Mouse (Mus musculus) embryonic facial prominence, embryonic 12.5 days (tissue): ENCODE data around the gene Gm28053. TPM values are rescaled to one million over a fixed set of nuclear protein-coding genes. Genes with fewer than 3 reads are reported as not detected.
A peak's percentile ranks its signal among the peaks of the same experiment; 100 is the strongest.

Source experiments
- ATAC-seq: fragments of 200-750 bp; cut with Nextera tagmentation; 2 replicates; pipeline ENCODE4 v1.8.0; 2017; ENCODE audit not compliant: insufficient number of reproducible peaks, insufficient read depth, low FRiP score, low TSS enrichment
- H3K27ac ChIP-seq: fragments of 300-500 bp; sonication (generic); 2 replicates; pipeline ENCODE4 v1.5.1; 2016; ENCODE audit warnings: mild to moderate bottlenecking
- H3K27me3 ChIP-seq: fragments of 300-500 bp; sonication (generic); 2 replicates; pipeline ENCODE4 v1.6.1; 2016; ENCODE audit warnings: mild to moderate bottlenecking, moderate library complexity
- H3K36me3 ChIP-seq: fragments of 300-500 bp; sonication (generic); 2 replicates; pipeline ENCODE4 v1.6.1; 2016; ENCODE audit warnings: mild to moderate bottlenecking
- H3K4me1 ChIP-seq: fragments of 300-500 bp; sonication (generic); 2 replicates; pipeline ENCODE4 v1.6.1; 2016
- H3K4me2 ChIP-seq: fragments of 300-500 bp; sonication (generic); replicated peaks from 2 replicates; pipeline ENCODE4 v1.6.1; 2016; ENCODE audit warnings: mild to moderate bottlenecking, moderate library complexity
- H3K4me3 ChIP-seq: fragments of 300-500 bp; sonication (generic); 2 replicates; pipeline ENCODE4 v1.5.1; 2016; ENCODE audit warnings: mild to moderate bottlenecking
- H3K9ac ChIP-seq: fragments of 300-500 bp; sonication (generic); 2 replicates; pipeline ENCODE4 v1.6.1; 2016; ENCODE audit warnings: mild to moderate bottlenecking, moderate library complexity
- H3K9me3 ChIP-seq: fragments of 300-500 bp; sonication (generic); 2 replicates; pipeline ENCODE4 v1.6.1; 2016; ENCODE audit warnings: mild to moderate bottlenecking, moderate library complexity
- WGBS: fragments of 180-500 bp; shearing (Covaris S2); methylation state at CpG from one replicate; pipeline ENCODE4 v1.1.7; 2016; 5-methylcytosine and 5-hydroxymethylcytosine counted together
- polyA plus RNA-seq: library from polyadenylated mRNA; unstranded; fragments of >200 nt; fragmentation: Nextera tagmentation; extraction: Ambion mirVana; gene quantifications from 2 replicates; pipeline ENCODE4 v1.2.1, GENCODE M21; 2016

The Gm28053 gene
- polyA plus RNA-seq, result not detected in 2 replicates

DNA sequence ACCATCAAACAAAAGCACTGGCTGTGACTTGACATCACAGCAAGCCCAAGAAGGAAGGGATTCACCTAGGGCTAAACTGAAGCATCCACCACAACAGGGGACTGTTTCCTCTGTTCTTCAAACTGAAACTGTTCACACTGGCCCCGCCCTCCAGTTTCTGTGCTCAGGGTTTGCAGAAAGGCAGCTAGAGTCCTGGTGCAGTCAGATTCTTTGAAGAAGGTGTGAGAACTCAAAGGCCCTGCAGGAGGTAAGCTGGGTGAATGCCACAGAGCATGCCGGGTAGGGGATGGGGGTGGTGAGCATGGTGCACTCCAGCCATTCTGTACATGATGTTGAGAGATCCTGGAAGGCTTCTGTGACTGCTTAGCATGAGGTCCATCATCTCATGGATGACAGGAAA is at the start of gene Gm28053, which contains the start of gene Gimap7:
Gene Gm28053, plus strand, starts transcription at position 153 of the 400 bp plus-strand sequence.
Gene Gimap7, plus strand, starts transcription at position 167 of the 400 bp plus-strand sequence.
- no peaks in the 10 kb centered on the region for H3K36me3 ChIP-seq
- no peak within 1 kb of the TSS for H3K9ac ChIP-seq
- 56% methylated on average over 2 of the region's 2 CpGs for WGBS
- no peaks in the 10 kb centered on the region for H3K9me3 ChIP-seq
- H3K4me1 ChIP-seq, result no peaks in the 10 kb centered on the region
- no peaks in the 10 kb centered on the region for H3K27me3 ChIP-seq
- no peak for ATAC-seq
- no peak within 1 kb of the TSS for H3K4me3 ChIP-seq
- H3K27ac ChIP-seq, result no peak within 1 kb of the TSS
- H3K4me2 ChIP-seq, result no peak within 1 kb of the TSS

DNA sequence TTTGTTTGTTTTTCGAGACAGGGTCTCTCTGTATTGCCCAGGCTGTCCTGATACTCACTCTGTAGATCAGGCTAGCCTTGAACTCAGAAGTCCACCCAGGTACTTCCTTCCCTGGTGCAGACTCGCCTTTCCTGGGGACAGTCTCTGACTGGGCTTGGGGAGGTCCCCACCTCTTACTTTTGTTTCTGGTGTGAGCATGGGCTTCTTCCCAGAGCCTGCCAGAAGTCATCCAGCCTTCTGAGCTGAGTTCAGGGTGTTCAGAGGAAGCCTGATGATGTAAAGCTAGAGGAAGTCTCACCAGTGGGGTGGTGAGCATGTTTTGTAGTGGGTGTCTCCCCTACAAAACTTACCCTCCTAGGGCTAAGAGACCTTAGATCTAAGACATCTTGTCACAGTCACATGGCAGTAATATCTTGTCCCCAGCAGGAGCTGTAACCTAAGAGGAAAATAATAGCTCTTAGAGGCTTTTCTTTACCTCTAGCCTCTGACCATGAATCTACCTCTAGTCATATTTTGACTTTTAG is 48.9 kb upstream of the Gm28053 start:
- WGBS, result 53% methylated on average over 2 of the region's 2 CpGs
- no peak for ATAC-seq
- H3K27me3 ChIP-seq, result no peaks in the 10 kb centered on the region
- no peaks in the 10 kb centered on the region for H3K36me3 ChIP-seq
- H3K27ac ChIP-seq, result no peak overlapping the region
- no peak overlapping the region for H3K4me2 ChIP-seq
- H3K4me1 ChIP-seq, result no peaks in the 10 kb centered on the region
- H3K9ac ChIP-seq, result no peak overlapping the region
- H3K4me3 ChIP-seq, result no peak overlapping the region
- no peaks in the 10 kb centered on the region for H3K9me3 ChIP-seq

DNA sequence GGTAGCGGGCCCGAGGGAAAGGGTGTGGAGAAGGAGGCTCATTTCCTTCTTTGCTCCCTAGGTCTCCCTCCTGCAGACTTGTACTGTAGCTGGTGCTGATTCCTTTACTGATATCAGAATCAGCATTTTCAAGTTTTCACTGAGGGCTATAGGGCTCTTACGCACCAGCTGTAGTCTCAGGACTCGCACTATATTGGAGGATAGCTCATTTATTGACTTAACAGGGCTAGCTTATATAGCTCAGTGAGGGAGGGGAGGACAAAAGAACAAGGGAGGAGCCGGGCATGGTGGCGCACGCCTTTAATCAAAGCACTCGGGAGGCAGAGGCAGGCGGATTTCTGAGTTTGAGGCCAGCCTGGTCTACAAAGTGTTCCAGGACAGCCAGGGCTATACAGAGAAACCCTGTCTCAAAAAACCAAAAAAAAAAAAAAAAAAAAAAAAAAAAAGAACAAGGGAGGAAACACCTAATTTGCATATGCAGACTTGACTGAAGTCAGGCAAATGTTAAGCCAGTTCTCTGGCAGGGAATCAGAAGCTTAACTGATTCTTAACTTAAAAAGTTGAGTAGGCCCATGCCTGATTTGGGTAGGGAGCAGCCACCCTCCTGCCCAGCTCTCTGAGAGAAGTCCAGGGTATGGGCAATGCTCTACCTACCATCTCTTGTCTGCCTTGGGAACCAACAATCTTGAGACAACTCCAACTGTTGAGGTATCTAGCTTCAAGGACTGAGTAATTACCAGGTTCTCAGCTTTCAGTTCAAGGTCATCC is 43.9 kb upstream of the Gm28053 start:
- WGBS, result 92% methylated on average over 9 of the region's 9 CpGs
- Histone ChIP-seq H3K36me3 (no peaks in the 10 kb centered on the region), H3K27ac (no peak overlapping the region), H3K4me1 (no peaks in the 10 kb centered on the region; the same call in 1 of the 2 replicates), H3K27me3 (no peaks in the 10 kb centered on the region), H3K9me3 (no peaks in the 10 kb centered on the region), H3K4me2 (no peak overlapping the region), H3K9ac (no peak overlapping the region), H3K4me3 (no peak overlapping the region)
- no peak for ATAC-seq

DNA sequence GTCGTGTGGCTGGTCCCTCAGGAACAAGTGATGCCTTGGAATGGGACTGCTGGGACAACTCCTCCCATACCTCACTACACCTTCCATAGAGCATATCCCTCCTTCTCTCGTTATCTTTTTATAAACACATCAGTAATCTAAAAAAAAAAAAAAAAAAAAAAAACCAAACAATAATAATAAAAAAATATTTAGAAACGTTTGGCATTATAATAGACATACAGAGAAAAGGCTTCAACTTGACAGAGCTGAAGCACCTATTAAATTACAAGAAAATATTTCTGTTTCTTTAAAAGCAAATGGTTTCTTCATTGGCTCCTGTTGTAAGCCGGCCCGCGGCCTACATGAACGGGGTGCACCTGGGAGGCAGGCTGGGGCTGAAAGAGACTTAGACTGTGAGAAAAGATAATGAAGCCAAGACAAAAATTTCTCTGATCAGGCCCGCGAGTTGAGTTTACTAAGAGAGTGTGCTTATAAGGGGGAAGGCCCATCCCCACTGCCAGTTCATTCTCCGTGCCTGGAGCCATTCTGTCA is 42.9 kb upstream of the Gm28053 start:
- ATAC-seq, result no peak
- 40% methylated on average over 10 of the region's 10 CpGs for WGBS
- H3K27ac ChIP-seq, result no peak overlapping the region
- H3K4me2 ChIP-seq, result peak overlapping the region; percentile 45
- H3K36me3 ChIP-seq, result no peaks in the 10 kb centered on the region
- H3K27me3 ChIP-seq, result no peaks in the 10 kb centered on the region
- no peaks in the 10 kb centered on the region for H3K9me3 ChIP-seq
- H3K9ac ChIP-seq, result no peak overlapping the region
- H3K4me3 ChIP-seq, result peak overlapping the region; percentile 27
- H3K4me1 ChIP-seq, result no peaks in the 10 kb centered on the region; the same call in 1 of the 2 replicates

DNA sequence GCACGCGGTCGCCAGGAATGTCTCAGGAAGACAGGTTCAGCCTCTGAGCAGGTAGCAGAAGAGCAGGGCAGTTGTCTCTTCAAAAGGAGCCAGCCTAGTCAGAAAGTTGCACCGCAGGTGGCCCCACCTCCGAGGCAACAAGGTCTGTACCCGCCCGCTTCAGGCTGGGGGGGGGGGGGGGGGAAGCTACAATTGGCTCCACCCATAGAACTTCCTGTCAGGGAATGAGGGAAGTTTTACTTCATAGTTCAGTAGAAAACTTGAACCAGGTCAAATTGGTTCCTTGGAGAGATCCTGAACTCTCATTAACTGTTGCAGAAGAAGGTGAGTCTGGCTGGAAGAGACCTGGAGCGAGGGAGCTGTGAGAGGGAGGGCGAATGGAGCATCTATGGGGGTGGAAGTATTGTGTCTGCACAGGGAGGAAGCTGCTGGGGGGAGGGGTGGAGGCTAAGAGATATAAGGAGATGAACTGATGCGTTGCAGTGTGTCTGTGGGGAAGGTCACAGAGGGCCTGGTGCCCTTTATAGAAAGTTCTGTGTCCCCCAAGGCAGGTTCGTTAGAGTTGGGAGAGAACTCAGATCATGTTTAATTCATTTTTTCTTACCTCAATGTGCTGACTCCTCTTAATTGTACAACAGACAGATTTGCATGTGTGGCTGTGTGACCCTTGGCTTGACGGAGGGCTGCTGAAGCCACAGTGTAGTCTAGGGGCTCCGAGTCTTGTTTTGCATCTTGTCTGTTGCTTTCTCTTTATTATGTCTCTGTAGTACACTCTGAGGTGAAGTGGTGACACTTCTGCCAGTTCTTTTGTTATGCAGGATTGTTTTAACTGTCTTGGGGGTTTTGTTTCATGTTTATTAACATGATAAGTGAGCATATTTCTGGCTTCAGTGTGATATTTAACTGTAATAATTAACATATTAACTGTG is 42.2 kb upstream of the Gm28053 start, which contains the start of gene Gimap9:
Gene Gimap9, plus strand, starts transcription at position 199 of the 929 bp plus-strand sequence.
- Histone ChIP-seq H3K9me3 (no peaks in the 10 kb centered on the region), H3K36me3 (no peaks in the 10 kb centered on the region), H3K4me2 (peak within 1 kb of the TSS; percentile 45), H3K27me3 (no peaks in the 10 kb centered on the region), H3K4me3 (peak within 1 kb of the TSS; percentile 27), H3K27ac (no peak within 1 kb of the TSS), H3K9ac (0 out of 2 replicates have a peak within 1 kb of the TSS, but pooled peaks have one; percentile 11), H3K4me1 (no peaks in the 10 kb centered on the region; the same call in 1 of the 2 replicates)
- WGBS, result 18% methylated on average over 13 of the region's 13 CpGs
- no peak for ATAC-seq

DNA sequence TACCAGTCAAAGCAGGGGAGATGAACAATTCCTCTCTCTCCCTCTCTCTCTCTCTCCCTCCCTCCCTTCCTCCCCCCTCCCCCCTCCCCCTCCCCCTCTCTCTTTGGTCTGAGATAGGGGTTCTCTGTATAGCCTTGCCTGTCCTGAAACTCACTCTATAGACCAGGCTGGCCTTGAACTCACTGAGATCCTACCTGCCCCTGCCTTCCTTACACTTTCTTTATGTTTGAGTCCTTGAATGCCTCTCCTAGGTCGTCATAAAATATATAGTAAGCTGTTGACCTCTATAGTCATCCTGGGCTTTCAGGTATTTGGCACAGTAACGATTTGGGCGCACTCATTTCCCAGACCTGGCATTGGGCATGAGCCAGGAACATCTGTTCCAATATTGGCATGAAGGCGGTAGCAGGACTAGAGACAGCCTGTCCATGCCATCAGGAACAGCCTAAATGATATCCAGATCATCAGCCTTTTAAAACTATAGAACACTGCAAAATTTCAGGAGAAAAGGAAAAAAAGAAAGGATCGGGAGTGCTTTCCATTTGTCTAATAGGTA is 41.5 kb upstream of the Gm28053 start:
- Histone ChIP-seq H3K4me1 (no peaks in the 10 kb centered on the region; the same call in 1 of the 2 replicates), H3K4me2 (peak overlapping the region; percentile 45), H3K36me3 (no peaks in the 10 kb centered on the region), H3K9me3 (no peaks in the 10 kb centered on the region), H3K4me3 (peak overlapping the region; percentile 27; the same call in 1 of the 2 replicates), H3K27ac (no peak overlapping the region), H3K9ac (no peak overlapping the region), H3K27me3 (no peaks in the 10 kb centered on the region)
- ATAC-seq, result no peak
- 88% methylated on average over 5 of the region's 5 CpGs for WGBS

DNA sequence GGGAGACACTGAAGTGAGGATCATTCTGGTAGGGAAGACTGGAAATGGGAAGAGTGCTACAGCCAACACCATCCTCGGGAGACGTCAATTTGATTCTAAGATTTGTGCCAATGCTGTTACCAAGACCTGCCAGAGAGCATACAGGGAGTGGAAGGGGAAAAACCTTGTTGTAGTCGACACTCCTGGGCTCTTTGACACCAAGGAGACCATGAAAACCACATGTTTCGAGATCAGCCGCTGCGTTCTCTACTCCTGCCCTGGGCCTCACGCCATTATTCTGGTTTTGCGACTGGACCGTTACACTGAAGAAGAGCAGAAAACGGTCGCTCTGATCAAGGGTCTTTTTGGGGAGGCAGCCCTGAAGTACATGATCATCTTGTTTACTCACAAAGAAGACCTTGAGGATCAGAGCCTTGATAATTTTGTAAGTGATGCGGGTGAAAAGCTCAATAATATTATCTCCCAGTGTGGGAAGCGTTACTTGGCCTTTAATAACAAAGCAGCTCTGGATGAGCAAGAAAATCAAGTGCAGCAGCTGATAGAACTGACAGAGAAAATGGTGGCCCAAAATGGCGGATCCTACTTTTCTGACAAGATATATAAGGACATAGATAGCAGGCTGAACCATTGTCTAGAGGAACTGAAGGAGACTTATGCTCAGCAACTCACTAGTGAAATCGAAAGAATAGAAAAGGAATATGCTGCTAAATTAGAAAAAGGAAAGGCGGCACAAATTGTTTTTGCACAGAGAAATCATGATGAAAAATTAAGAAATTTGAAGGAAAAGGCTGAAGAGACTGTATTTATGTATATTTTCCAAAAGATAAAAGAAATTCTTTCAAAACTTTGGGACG is 40.7 kb upstream of the Gm28053 start:
- Histone ChIP-seq H3K27me3 (no peaks in the 10 kb centered on the region), H3K36me3 (no peaks in the 10 kb centered on the region), H3K4me2 (no peak overlapping the region), H3K9me3 (no peaks in the 10 kb centered on the region), H3K4me1 (no peaks in the 10 kb centered on the region; the same call in 1 of the 2 replicates), H3K4me3 (no peak overlapping the region), H3K9ac (no peak overlapping the region), H3K27ac (no peak overlapping the region)
- ATAC-seq, result no peak
- WGBS, result 93% methylated on average over 17 of the region's 17 CpGs

DNA sequence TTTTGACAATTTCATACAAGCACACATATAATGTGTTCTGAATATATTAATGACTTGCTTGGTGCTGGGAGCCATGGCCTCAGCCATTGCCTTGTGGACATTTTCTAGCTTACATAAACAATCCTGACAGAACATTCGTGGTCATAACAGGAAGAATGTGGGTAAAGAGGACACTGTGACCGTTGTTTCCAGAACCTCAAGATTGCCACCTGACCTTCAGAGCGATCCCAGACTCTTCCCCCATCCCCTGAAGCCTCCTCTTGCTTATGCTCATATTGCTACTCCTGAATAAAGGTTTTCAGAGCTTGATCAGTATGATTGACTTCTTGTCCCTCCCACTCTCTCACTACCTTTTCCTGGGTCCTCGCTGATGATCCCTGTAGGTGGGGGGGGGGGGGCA is 40.0 kb upstream of the Gm28053 start:
- no peaks in the 10 kb centered on the region for H3K36me3 ChIP-seq
- no peaks in the 10 kb centered on the region; the same call in 1 of the 2 replicates for H3K4me1 ChIP-seq
- no peak overlapping the region for H3K4me3 ChIP-seq
- no peaks in the 10 kb centered on the region for H3K9me3 ChIP-seq
- no peak for ATAC-seq
- no peak overlapping the region for H3K4me2 ChIP-seq
- no peak overlapping the region for H3K27ac ChIP-seq
- no peaks in the 10 kb centered on the region for H3K27me3 ChIP-seq
- no peak overlapping the region for H3K9ac ChIP-seq
- WGBS, result 80% methylated on average over 4 of the region's 4 CpGs

DNA sequence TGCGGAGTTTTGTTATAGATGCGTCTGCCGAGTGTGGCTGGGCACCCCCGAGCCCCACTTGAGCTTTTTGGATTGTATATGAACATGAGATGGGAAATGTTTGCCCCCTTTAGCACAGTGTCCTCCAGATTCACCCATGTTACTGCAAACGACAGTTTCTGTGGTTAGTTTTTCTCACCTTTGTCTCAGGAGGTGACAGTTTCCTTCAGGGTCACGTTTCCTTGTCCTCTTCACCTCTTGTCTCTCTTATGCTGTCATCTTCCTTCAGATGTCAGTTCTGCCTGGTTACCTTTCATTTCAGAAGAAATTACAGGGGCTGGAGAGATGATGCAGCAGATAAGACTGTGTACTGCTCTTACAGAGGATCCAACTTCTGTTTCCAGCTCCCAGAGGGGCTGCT is 38.7 kb upstream of the Gm28053 start:
- Histone ChIP-seq H3K4me2 (no peak overlapping the region), H3K9me3 (no peaks in the 10 kb centered on the region), H3K4me1 (no peaks in the 10 kb centered on the region; the same call in 1 of the 2 replicates), H3K36me3 (no peaks in the 10 kb centered on the region), H3K27ac (no peak overlapping the region), H3K27me3 (no peaks in the 10 kb centered on the region), H3K9ac (no peak overlapping the region), H3K4me3 (no peak overlapping the region)
- ATAC-seq, result no peak
- 78% methylated on average over 6 of the region's 6 CpGs for whole genome bisulfite sequencing

DNA sequence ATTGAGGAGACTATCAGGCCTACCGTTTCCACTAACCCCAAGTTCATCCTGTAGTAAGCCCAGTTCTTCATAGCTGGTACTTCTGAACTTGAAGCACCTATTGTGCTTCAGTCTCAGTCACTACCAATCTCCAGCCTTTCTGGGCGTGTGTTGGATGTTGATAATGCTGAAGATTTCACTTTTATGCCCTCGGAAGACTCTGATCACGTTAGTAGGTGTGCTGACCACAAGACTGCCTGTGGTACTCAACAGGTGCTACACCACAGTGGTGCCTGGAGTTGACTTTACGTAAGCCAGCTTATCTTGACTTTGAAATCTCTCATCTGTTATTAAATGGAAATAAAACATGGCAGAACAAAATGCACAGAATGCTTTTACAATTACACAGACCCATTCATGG is 38.0 kb upstream of the Gm28053 start:
- H3K4me1 ChIP-seq, result no peaks in the 10 kb centered on the region; the same call in 1 of the 2 replicates
- ATAC-seq, result no peak
- no peaks in the 10 kb centered on the region for H3K27me3 ChIP-seq
- WGBS, result 83% methylated on average over 5 of the region's 5 CpGs
- H3K9ac ChIP-seq, result no peak overlapping the region
- no peak overlapping the region for H3K4me3 ChIP-seq
- no peaks in the 10 kb centered on the region for H3K9me3 ChIP-seq
- H3K4me2 ChIP-seq, result no peak overlapping the region
- no peak overlapping the region for H3K27ac ChIP-seq
- no peaks in the 10 kb centered on the region for H3K36me3 ChIP-seq
